Mouse (Mus musculus): ENCODE results near the gene Pagr1a.
A peak's percentile ranks its signal among the peaks of the same experiment; 100 is the strongest.

Gene Pagr1a

DNA sequence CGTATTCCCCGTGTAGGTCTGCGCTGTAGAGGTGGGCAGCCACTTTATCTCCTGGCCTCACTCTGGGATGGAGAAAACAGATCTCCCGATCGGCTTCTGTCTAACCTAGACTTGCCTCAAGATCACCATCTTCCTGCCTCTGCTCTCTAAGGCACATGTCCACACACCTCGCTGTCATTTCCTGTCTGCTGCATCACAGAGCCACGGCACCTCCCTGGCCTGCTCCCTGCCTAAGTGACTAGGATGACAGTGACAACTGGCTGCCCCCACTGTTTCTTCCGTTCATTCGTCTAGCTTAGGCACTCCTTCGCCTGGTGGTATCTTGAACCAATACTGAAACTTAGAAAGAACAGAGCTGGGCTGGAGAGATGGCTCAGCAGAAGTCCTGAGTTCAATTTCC, 17.6 kb downstream of the Pagr1a start:
- no peak for DNase-seq

DNA sequence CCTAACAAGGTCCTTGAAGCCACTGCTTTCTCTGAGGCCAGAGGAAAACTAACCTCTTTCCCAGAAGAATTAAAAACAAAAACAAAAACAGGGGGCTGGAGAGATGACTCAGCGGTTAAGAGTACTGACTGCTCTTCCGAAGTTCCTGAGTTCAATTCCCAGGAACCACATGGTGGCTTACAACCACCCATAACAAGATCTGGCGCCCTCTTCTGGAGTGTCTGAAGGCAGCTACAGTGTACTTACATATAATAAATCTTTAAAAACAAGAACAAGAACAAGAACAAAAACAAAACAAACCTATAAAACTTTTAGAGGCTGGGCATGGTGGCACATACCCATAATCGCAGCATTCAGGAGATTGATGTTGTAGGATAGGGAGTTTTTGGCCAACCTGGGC, 20.7 kb downstream of the Pagr1a start:
- no peak for DNase-seq

DNA sequence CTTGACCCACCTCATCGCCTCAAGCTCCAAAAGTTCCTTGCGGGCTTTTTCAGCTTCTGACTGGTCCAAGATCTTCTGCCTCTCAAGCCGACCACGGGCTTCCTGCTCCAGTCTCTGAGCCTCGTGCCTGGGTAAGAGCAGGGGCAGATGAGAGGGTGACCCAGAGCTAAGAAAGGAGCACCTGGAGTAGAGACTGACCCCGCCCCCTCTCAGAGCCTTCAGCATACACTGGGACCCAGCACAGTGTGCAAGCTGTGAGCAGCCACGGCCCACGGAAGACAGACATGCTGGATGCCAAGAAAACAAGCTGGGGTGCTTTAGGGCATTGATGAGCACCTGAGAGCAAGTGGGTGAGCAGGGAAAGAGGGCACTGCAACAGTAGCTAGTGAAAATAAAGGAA, 28.3 kb downstream of the Pagr1a start:
- no peak for DNase-seq

DNA sequence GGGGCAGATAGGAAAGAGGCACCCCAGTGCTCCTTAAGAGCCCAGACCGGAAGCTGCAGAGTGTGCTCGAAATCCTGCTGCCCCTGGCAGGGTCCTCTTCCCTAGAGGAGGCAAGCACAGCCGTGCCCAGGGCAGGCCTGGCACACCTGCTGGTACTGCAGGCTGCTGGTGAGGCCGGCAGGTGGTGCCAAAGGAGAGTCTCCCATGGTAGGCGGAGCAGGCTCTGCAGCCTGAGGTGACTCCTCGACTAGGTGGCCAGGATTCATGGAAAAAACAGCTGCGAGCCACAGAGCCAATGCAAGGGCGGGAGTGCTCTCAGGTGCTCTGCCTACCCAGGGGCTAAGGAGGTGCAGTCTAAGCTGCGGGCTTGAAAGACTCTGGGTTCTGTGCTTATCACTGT, 30.8 kb downstream of the Pagr1a start:
- DNase-seq: peak; percentile 78 to 79

DNA sequence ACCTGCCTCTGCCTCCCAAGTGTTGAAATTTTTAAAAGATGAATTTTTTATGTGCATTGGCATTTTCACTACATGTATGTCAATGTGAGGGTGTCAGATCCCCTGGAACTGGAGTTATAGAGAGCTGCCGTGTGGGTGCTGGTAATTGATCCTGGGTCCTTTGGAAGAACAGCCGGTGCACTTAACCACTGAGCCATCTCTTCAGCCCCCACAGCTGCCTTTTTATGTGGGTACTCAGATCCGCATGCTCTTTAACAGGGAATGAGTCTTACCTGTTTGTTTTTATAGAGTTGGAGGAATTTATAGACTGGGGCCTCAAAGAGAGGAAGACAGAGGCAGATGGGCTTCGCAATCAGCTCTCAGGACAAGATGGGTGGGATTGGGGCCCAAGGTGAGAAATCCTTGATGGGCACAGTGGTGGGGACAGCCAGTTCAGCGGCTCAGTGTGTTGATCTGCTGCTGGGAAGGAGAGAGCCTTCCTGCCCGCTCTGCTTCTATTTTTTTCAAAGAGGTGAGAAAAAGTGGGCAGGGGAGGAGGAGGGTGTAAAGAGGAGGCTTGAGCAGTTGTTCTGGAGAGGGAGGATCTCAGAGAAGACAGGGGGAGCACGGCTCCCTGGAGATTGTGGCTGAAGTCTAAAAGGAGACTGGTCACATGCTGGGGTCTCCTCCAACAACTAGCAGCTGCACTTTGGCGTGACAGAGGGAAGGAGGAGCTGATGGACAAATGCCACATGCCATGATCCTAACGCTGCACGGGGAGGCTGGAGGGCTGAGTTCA, 32.3 kb downstream of the Pagr1a start:
- DNase-seq: no peak

DNA sequence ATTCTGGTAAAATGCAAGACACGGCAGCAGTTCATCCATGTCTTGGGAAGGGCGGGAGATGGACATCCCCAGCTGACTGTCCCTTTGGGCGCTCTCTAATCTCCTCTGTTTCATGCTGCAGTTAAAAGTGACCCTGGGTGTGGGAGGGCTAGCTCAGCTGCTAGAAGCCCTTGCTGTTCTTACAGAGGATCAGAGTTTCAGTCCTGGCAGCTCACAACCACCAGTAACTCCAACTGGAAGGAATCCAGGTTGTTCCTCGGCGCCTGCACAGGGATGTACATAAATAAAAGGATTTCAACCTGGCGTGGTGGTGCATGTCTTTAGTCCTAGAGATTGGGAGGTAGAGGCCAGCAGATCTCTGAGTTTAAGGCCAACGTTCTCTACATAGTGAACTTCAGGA, 34.0 kb downstream of the Pagr1a start:
- DNase-seq: no peak

DNA sequence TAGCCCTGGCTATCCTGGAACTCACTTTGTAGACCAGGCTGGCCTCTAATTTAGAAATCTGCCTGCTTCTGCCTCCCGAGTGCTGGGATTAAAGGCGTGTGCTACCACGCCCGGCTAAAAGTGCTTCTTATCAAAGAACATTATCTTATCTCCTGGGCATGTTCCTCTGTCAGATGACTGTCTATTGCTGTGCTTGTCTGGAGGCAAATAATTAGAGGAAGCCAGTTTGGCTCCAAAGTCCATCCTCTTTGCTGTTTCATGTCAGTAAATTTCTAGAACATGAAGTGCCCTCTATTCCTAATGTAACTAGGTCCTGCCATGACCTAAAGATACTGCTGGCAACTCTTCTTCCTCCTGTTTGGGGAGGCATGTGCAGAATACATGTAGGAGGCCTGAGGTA, 35.1 kb downstream of the Pagr1a start:
- no peak for DNase-seq

DNA sequence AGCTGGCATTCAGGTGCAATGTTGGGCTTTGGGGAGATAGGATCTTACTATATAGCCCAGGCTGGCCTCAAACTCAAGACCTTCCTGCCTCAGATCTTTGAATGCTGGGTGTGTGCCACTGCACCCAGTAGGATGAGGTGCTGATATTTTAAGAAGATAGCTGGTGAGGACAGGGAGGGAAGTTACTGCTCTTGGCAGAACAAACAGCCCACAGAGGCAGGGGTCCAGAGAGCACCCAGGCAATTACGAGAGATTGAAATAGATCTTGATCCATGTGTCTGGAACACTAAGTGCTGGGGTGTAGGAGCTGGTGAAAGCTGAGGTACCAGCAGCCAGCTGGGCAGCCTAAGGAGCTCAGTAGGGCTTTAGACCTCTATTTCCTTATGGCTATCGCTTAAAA, 35.6 kb downstream of the Pagr1a start:
- DNase-seq: no peak

DNA sequence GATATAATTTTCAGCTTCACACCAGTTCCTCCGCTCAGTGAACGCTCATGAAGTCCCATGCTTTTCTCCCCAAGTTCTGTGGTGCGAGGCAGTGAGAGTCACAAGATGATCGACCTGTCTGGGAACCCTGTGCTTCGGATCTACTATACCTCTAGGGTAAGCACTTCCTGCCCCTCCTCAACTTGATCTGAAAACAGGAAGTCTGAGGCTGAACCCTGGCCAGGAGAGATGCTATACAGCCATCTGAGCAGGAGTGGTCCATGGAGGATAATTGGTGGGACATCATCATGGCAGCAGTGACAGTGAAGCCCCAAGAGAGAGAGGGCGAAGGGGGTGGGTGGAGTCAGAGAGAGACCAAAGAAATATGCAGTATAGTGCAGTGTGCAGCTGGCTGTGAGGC, 38.3 kb downstream of the Pagr1a start:
- no peak for DNase-seq

DNA sequence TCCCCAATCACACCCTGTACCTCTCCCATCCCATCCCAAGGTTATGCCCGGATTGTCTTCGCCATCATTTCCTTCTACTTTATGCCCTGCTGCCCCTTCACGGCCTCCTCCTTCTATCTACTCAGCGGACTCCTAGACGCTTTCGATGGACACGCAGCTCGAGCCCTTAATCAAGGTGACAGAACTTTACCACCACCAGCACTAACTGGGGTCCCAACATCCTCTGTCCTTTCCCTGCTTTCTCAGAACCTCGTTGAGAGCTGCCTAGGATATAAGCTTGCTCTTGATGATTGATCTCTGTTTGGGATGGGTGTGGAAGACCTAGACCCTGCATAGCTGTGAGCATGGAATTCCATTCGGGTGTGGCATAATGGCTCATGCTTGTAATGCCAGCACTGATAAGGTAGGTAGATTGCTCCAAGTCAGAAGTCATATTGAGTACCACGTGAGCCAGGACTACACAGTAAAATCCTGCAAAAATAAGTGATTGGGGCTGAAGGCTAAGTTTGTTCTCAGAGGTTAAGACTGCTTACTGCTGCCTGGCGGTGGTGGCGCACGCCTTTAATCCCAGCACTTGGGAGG, 40.2 kb downstream of the Pagr1a start:
- DNase-seq: no peak

DNA sequence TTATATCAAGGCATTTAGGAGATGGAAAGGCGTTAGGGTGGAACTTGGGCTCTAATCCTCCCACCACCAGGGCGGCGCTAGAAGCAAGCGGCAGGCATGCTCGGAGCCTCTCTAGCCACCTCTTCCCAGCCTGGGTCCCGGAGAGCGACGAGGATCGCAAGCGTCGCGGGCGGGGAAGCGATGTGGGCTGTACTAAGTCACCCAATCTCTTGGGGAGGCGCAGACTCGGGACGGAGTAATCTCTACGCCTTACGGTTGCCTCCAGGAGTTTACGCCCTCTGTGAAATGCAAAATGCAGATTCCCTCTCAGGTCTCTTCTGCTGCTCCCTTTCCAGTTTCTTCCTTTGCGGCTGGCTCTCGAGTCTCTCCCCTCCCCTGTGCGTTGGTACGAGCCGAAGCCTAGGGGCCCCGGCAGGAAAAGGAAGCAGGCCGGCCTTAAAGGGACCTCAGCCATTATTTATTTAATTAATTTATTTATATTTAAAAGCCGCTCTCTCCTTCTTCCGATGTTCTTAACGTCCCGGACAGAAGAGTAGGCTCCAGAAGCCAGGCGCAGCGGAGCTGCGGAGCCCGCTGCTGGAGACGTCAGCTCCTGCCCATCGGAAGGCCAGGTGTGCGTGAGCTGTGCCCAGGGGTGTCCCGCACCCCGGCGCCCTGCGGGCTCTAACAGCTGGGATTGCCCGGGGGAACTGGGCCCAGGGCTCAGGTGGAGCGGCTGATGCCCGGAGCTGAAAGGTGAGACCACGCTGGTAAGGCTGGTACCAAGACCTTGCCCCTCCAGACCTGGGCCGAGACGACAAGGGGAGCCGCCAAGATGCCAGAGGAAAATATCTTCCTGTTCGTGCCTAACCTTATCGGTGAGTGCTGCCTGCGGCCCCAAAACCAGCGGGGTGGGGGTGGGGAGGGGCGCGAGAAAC, 40.9 kb downstream of the Pagr1a start, which contains the start of gene Cdiptos:
Gene Cdiptos, minus strand, starts transcription at position 149 of the 917 bp plus-strand sequence.
- DNase-seq: peak; percentile 99 to 100

DNA sequence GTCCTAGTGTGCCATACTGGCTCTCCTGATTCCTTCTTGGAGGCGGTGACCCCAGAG, 41.4 kb downstream of the Pagr1a start, which contains the start of gene Cdipt:
Gene Cdipt, plus strand, starts transcription at position 22 of the 57 bp plus-strand sequence.
- DNase-seq: no peak

DNA sequence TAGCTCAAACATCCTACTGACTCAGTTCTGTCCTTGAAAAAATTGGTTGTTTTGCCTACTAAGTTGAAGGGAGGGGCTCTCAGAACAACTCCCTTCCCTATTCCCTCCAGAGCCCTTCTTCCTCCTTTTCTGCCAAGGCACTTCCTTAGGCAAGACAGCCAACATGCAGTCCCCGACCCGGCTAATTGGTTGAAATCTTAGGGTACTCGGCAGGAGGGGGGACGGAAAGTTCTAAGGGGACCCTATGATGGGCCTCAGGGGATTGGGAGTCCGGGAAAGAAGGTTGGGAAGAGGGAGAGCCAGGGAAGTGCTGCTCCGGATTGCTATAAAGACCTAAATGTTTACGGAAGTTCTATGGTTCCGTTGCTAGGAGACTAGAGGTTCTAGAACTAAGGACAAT, 41.7 kb downstream of the Pagr1a start:
- DNase-seq: peak in 1 of 2 experiments; percentile 34

DNA sequence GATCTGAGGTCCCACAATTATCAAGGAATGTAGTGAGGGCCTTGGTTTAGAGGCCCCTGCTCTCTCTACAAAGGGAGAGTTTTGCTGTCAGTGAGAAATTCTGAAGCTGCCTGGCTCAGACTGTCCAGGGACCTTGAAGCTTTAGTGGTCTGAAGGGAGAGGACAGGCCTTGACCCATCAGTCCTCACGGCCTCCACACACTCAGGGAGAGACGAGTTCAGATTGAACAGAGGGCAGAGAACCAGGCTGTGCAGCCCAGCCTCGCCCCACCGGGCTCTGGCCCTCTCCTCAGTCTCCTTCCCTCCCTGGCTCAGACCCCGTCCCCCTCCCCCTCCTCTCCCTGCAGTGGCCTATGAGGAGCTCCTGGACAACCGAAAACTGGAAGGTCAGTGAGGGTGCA, 49.8 kb downstream of the Pagr1a start:
- no peak for DNase-seq

DNA sequence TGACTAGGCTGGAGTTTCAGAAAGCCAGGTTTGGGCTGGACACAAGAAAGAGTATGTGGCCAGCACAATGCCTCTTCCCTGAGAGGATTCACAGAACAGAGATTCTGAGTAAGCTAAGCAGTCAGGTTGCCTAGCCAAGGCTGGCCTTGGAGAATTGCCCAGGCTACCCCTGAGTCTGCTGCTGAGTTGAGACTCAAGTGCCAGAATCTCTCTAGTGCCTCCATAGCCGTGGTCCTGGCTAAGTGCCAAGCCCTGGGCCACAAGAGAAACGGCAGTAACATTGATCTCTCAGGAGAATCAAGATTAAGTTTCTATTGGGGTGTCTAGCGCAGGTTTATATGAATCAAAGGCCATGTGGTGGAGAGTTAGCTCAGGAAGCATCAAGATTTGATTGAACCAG, 51.6 kb downstream of the Pagr1a start:
- DNase-seq: peak; percentile 80 to 82

Measured in cerebellum, postnatal 10 days (tissue).